29 mouse cellular contexts compared by ENCODE assay signal in the genomic region with DNA sequence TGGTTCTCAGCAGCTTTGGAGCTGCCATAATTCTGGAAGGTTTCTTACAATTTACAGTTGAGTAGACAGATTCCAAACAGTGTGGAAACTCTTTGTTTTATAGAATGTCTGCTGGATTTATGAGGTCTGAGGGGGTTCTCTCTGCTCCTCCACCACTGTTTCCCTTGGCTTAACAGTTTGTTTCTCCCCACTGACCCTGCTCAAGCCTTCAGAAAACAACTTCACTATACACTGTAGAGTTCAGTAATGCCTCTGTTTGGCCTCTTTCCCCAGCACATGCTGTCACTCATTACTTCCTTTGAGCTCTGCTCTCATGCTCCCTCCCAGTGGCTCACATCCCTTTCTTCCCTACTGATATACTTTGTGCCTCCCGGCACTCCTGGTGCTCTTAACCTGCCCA.
A peak's percentile ranks its signal among the peaks of the same experiment; 100 is the strongest.
DNase-seq lines count a peak whose midpoint lies in the region; ATAC-seq and TF ChIP-seq lines count a peak whose summit lies in the region.
"Had no signal": no experiment of that assay in that cellular context is flagged by ENCODE, and none has a peak within 500 bp of the region (broad histone marks: within the 10 kb centered on the region; RNA-seq: fewer than 3 reads in every experiment).

No protein-coding gene starts in this region.

- H3K27me3 ChIP-seq in hindbrain, embryonic 14.5 days (ENCODE audit: control insufficient read depth, insufficient read depth, low read length): no peaks in the 10 kb centered on the region
- H3K27me3 ChIP-seq in hindbrain, embryonic 16.5 days (replicated peaks; ENCODE audit: control insufficient read depth, insufficient read depth, low read length): no peaks in the 10 kb centered on the region
- no peaks in the 10 kb centered on the region for H3K27me3 ChIP-seq in kidney, postnatal 0 days (ENCODE audit: insufficient read depth, low read length)
- no peaks in the 10 kb centered on the region for H3K27me3 ChIP-seq in lung, embryonic 16.5 days (ENCODE audit: control insufficient read depth, insufficient read depth, low read depth, low read length)
- no peaks in the 10 kb centered on the region for H3K27me3 ChIP-seq in stomach, embryonic 16.5 days (ENCODE audit: control insufficient read depth, insufficient read depth, low read length)
- H3K27me3 ChIP-seq: CH12.LX; forebrain, embryonic 12.5 days; heart, embryonic 13.5 days; hindbrain, embryonic 15.5 days; limb, embryonic 12.5 days; liver, embryonic 12.5 days; neural tube, embryonic 13.5 days had no signal

- no peaks in the 10 kb centered on the region for H3K4me1 ChIP-seq in hindbrain, embryonic 14.5 days (replicated peaks; ENCODE audit: control insufficient read depth, insufficient read depth, low read length)
- H3K4me1 ChIP-seq in hindbrain, embryonic 16.5 days (ENCODE audit: control insufficient read depth, insufficient read depth, low read depth, low read length): no peaks in the 10 kb centered on the region
- H3K4me1 ChIP-seq in kidney, postnatal 0 days (replicated peaks; ENCODE audit: insufficient read depth, low read length): no peaks in the 10 kb centered on the region
- no peaks in the 10 kb centered on the region for H3K4me1 ChIP-seq in lung, embryonic 16.5 days (replicated peaks; ENCODE audit: control insufficient read depth, insufficient read depth, low read length)
- no peaks in the 10 kb centered on the region for H3K4me1 ChIP-seq in lung, adult 2 months (ENCODE audit: control insufficient read depth, insufficient read depth, low read length)
- H3K4me1 ChIP-seq in stomach, embryonic 16.5 days (ENCODE audit: control insufficient read depth, insufficient read depth, low read length): peaks cover 3% of the 10 kb centered on the region; the same call in 1 of the 2 replicates
- H3K4me1 ChIP-seq: forebrain, embryonic 12.5 days; heart, embryonic 13.5 days; hindbrain, embryonic 15.5 days; limb, embryonic 12.5 days; liver, embryonic 12.5 days; neural tube, embryonic 13.5 days had no signal

- H3K9ac ChIP-seq in hindbrain, embryonic 14.5 days: no peak overlapping the region
- no peak overlapping the region for H3K9ac ChIP-seq in hindbrain, embryonic 16.5 days (ENCODE audit: low read depth, low read length)
- no peak overlapping the region for H3K9ac ChIP-seq in kidney, postnatal 0 days (ENCODE audit: low read depth, low read length)
- no peak overlapping the region for H3K9ac ChIP-seq in lung, embryonic 16.5 days (ENCODE audit: low read length)
- no peak overlapping the region for H3K9ac ChIP-seq in stomach, embryonic 16.5 days (ENCODE audit: low read length)
- H3K9ac ChIP-seq: forebrain, embryonic 12.5 days; forebrain, postnatal 0 days; heart, embryonic 13.5 days; hindbrain, embryonic 15.5 days; limb, embryonic 12.5 days; liver, embryonic 12.5 days; liver, postnatal 0 days; neural tube, embryonic 13.5 days had no signal

- H3K36me3 ChIP-seq in hindbrain, embryonic 14.5 days (replicated peaks; ENCODE audit: control insufficient read depth, insufficient read depth): no peaks in the 10 kb centered on the region
- no peaks in the 10 kb centered on the region for H3K36me3 ChIP-seq in hindbrain, embryonic 16.5 days (ENCODE audit: control insufficient read depth, insufficient read depth, low read length)
- no peaks in the 10 kb centered on the region for H3K36me3 ChIP-seq in kidney, postnatal 0 days (ENCODE audit: insufficient read depth, low read length)
- no peaks in the 10 kb centered on the region for H3K36me3 ChIP-seq in lung, embryonic 16.5 days (ENCODE audit: control insufficient read depth, insufficient read depth, low read length)
- no peaks in the 10 kb centered on the region for H3K36me3 ChIP-seq in stomach, embryonic 16.5 days (ENCODE audit: control insufficient read depth, insufficient read depth, low read length)
- H3K36me3 ChIP-seq: forebrain, embryonic 12.5 days; heart, embryonic 13.5 days; hindbrain, embryonic 15.5 days; limb, embryonic 12.5 days; liver, embryonic 12.5 days; neural tube, embryonic 13.5 days had no signal

- no peak for ATAC-seq in hindbrain, embryonic 14.5 days (ENCODE audit: low FRiP score)
- no peak for ATAC-seq in hindbrain, embryonic 16.5 days
- ATAC-seq in kidney, postnatal 0 days (replicated peaks; ENCODE audit: low FRiP score, low read depth): peak; percentile 74; the same call in 1 of the 2 replicates
- peak; percentile 43 for ATAC-seq in lung, embryonic 16.5 days (ENCODE audit: low read depth)
- ATAC-seq in stomach, embryonic 16.5 days (ENCODE audit: insufficient read depth, low FRiP score): peak; percentile 75; the same call in 1 of the 2 replicates
- ATAC-seq: activated CD4-positive, CD25-positive, alpha-beta regulatory T cell, adult 4 months; forebrain, postnatal 0 days; liver, embryonic 12.5 days; liver, postnatal 0 days; midbrain, embryonic 16.5 days had no signal

- H3K9me3 ChIP-seq in hindbrain, embryonic 14.5 days (ENCODE audit: control insufficient read depth, low read length): no peaks in the 10 kb centered on the region
- H3K9me3 ChIP-seq in hindbrain, embryonic 16.5 days (ENCODE audit: control insufficient read depth, low read length): no peaks in the 10 kb centered on the region
- H3K9me3 ChIP-seq in kidney, postnatal 0 days (replicated peaks; ENCODE audit: low read length): no peaks in the 10 kb centered on the region
- H3K9me3 ChIP-seq in lung, embryonic 16.5 days (ENCODE audit: control insufficient read depth, low read length): no peaks in the 10 kb centered on the region
- H3K9me3 ChIP-seq in stomach, embryonic 16.5 days (replicated peaks; ENCODE audit: control insufficient read depth, low read length): no peaks in the 10 kb centered on the region
- H3K9me3 ChIP-seq: forebrain, embryonic 12.5 days; heart, embryonic 13.5 days; hindbrain, embryonic 15.5 days; limb, embryonic 12.5 days; liver, embryonic 12.5 days; neural tube, embryonic 13.5 days had no signal

- H3K27ac ChIP-seq in hindbrain, embryonic 14.5 days: no peak overlapping the region
- no peak overlapping the region for H3K27ac ChIP-seq in hindbrain, embryonic 16.5 days (ENCODE audit: low read depth, low read length)
- no peak overlapping the region for H3K27ac ChIP-seq in kidney, postnatal 0 days
- no peak overlapping the region for H3K27ac ChIP-seq in lung, embryonic 16.5 days (ENCODE audit: low read length)
- H3K27ac ChIP-seq in stomach, embryonic 16.5 days (ENCODE audit: low read length): peak overlapping the region; percentile 46; the same call in 1 of the 2 replicates
- H3K27ac ChIP-seq: forebrain, embryonic 12.5 days; heart, embryonic 13.5 days; hindbrain, embryonic 15.5 days; limb, embryonic 12.5 days; liver, embryonic 12.5 days; neural tube, embryonic 13.5 days had no signal

- H3K4me3 ChIP-seq in hindbrain, embryonic 14.5 days (replicated peaks; ENCODE audit: low read length): no peak overlapping the region
- no peak overlapping the region for H3K4me3 ChIP-seq in hindbrain, embryonic 16.5 days (ENCODE audit: low read length)
- H3K4me3 ChIP-seq in kidney, postnatal 0 days (replicated peaks; ENCODE audit: low read depth, low read length): no peak overlapping the region
- H3K4me3 ChIP-seq in lung, embryonic 16.5 days (ENCODE audit: low read length): no peak overlapping the region
- H3K4me3 ChIP-seq in lung, adult 2 months (replicated peaks; ENCODE audit: extremely low read depth, low read depth, low read length): no peak overlapping the region
- H3K4me3 ChIP-seq in stomach, embryonic 16.5 days (replicated peaks; ENCODE audit: low read length): no peak overlapping the region
- H3K4me3 ChIP-seq: forebrain, embryonic 12.5 days; heart, embryonic 13.5 days; hindbrain, embryonic 15.5 days; limb, embryonic 12.5 days; liver, embryonic 12.5 days; myocyte; neural tube, embryonic 13.5 days had no signal

- no peak overlapping the region for H3K4me2 ChIP-seq in hindbrain, embryonic 14.5 days (replicated peaks)
- H3K4me2 ChIP-seq in hindbrain, embryonic 16.5 days (ENCODE audit: low read length): no peak overlapping the region
- 0 out of 2 replicates have a peak overlapping the region, but pooled peaks have one; percentile 0 for H3K4me2 ChIP-seq in kidney, postnatal 0 days (ENCODE audit: low read length)
- H3K4me2 ChIP-seq in lung, embryonic 16.5 days (ENCODE audit: low read depth, low read length): no peak overlapping the region
- H3K4me2 ChIP-seq in stomach, embryonic 16.5 days (ENCODE audit: low read depth, low read length): no peak overlapping the region
- H3K4me2 ChIP-seq: forebrain, embryonic 12.5 days; heart, embryonic 13.5 days; hindbrain, embryonic 15.5 days; limb, embryonic 12.5 days; liver, embryonic 12.5 days; midbrain, embryonic 11.5 days; neural tube, embryonic 13.5 days had no signal

- peak; percentile 20 for DNase-seq in hindbrain, embryonic 14.5 days (ENCODE audit: low spot score)
- peak; percentile 94 for DNase-seq in kidney, postnatal 0 days (ENCODE audit: low spot score)
- DNase-seq in kidney, adult 8-10 months: no peak
- no peak for DNase-seq in lung, adult 2 months
- no peak for DNase-seq in embryo, embryonic 11 days
- DNase-seq: adrenal gland, adult 2 months; adrenal gland, postnatal 36 days; cerebellum, adult 18-20 months; cerebellum, postnatal 10 days; forebrain, postnatal 0 days; heart, postnatal 10 days; liver, postnatal 0 days; lung, postnatal 14 days; thymus, adult 18-20 months; thymus, postnatal 25 days had no signal

- no peak for TF ChIP-seq POLR2A in lung, adult 2 months (IDR thresholded peaks at IDR 0.05; ENCODE audit: borderline replicate concordance, extremely low read depth, low read depth, low read length)

- 88% methylated on average over 1 of the region's 1 CpGs for WGBS in hindbrain, embryonic 14.5 days
- 81% methylated on average over 1 of the region's 1 CpGs for WGBS in hindbrain, embryonic 16.5 days
- 46% methylated on average over 1 of the region's 1 CpGs for whole genome bisulfite sequencing in kidney, postnatal 0 days
- WGBS in lung, embryonic 16.5 days: 82% methylated on average over 1 of the region's 1 CpGs
- WGBS in lung, adult 2 months: 71% methylated on average over 1 of the region's 1 CpGs
- 56% methylated on average over 1 of the region's 1 CpGs for WGBS in stomach, embryonic 16.5 days

- no peak for TF ChIP-seq CTCF in kidney, postnatal 0 days (IDR thresholded peaks at IDR 0.05; ENCODE audit: low read depth)
- no peak for TF ChIP-seq CTCF in lung, adult 2 months (IDR thresholded peaks at IDR 0.05; ENCODE audit: insufficient read depth, low read length)

Comparison
In these comparisons a context has a peak if more than half of its experiments do, and no peak if none do; other contexts are left out.
1. DNase-seq: peak in hindbrain, embryonic 14.5 days (single experiment) and kidney, postnatal 0 days (single experiment); none in kidney, adult 8-10 months (0 of 2), lung, adult 2 months (single experiment) and embryo, embryonic 11 days (single experiment).
2. ATAC-seq: peak in kidney, postnatal 0 days (single experiment), lung, embryonic 16.5 days (single experiment) and stomach, embryonic 16.5 days (single experiment); none in hindbrain, embryonic 14.5 days (single experiment) and hindbrain, embryonic 16.5 days (single experiment).